Mouse (Mus musculus) forebrain, postnatal 0 days (tissue): ENCODE measurements around the gene Adap2. TPM values are rescaled to one million over a fixed set of nuclear protein-coding genes. Genes with fewer than 3 reads are reported as not detected.
"Not testable (repeated sequence)": the region's sequence is repeated elsewhere in the genome, so short reads cannot be mapped to it uniquely, and the experiment has no call there.

Experiments used
- ATAC-seq: fragments of 200-750 bp; cut with Nextera tagmentation; 2 replicates; pipeline ENCODE4 v1.8.0; 2017; ENCODE audit warnings: mild to moderate bottlenecking, moderate library complexity
- DNase-seq: peaks from one replicate; pipeline ENCODE4 v3.0.0-alpha.2; 2015
- H3K27ac ChIP-seq: fragments of 300-500 bp; sonication (generic); 2 replicates; pipeline ENCODE4 v1.5.1; 2014; ENCODE audit warnings: low read depth, mild to moderate bottlenecking, antibody characterized with exemption, low read length, moderate library complexity, mixed read lengths
- H3K27me3 ChIP-seq: fragments of 300-500 bp; sonication (generic); 2 replicates; pipeline ENCODE4 v1.6.1; 2014; ENCODE audit warnings: mild to moderate bottlenecking, low read length, mixed read lengths; ENCODE audit not compliant: insufficient read depth
- H3K36me3 ChIP-seq: fragments of 300-500 bp; sonication (generic); 2 replicates; pipeline ENCODE4 v1.6.1; 2014; ENCODE audit warnings: mild to moderate bottlenecking, moderate library complexity; ENCODE audit not compliant: insufficient read depth
- H3K4me1 ChIP-seq: fragments of 300-500 bp; sonication (generic); 2 replicates; pipeline ENCODE4 v1.6.1; 2014; ENCODE audit warnings: antibody characterized with exemption; ENCODE audit not compliant: insufficient read depth
- H3K4me2 ChIP-seq: fragments of 300-500 bp; sonication (generic); 2 replicates; pipeline ENCODE4 v1.6.1; 2014; ENCODE audit warnings: low read depth, mild to moderate bottlenecking, moderate library complexity
- H3K4me3 ChIP-seq: fragments of 300-500 bp; sonication (generic); 2 replicates; pipeline ENCODE4 v1.5.1; 2014; ENCODE audit warnings: low read depth, low read length, mixed read lengths
- H3K9ac ChIP-seq: fragments of 300-500 bp; sonication (generic); 2 replicates; pipeline ENCODE4 v1.6.1; 2014; ENCODE audit warnings: mild to moderate bottlenecking
- H3K9me3 ChIP-seq: fragments of 300-500 bp; sonication (generic); 2 replicates; pipeline ENCODE4 v1.6.1; 2016; ENCODE audit warnings: low read length
- CTCF ChIP-seq: sonication (generic); IDR thresholded peaks from 2 replicates; pipeline ENCODE4 v1.5.1; 2016; ENCODE audit warnings: antibody characterized with exemption, control low read depth, low read depth
- WGBS: fragments of 180-500 bp; shearing (Covaris S2); extraction: QIAGEN DNeasy Blood & Tissue Kit; methylation state at CpG from one replicate; pipeline ENCODE4 v1.1.7; 2014; 5-methylcytosine and 5-hydroxymethylcytosine counted together
- polyA plus RNA-seq: library from polyadenylated mRNA; unstranded; fragments of >200 nt; fragmentation: Nextera tagmentation; extraction: Ambion mirVana; gene quantifications from 2 replicates; pipeline ENCODE4 v1.2.1, GENCODE M21; 2015
- total RNA-seq: library from RNA; depleted of rRNA; stranded (reverse); fragments of >200 nt; gene quantifications from 2 replicates; pipeline ENCODE4 v1.2.3, GENCODE M21; 2014

Gene Adap2
- total and polyA plus RNA-seq, 2 experiments from 2014 or later, result 3.2 to 4.4 TPM

- H3K9ac ChIP-seq, result no peak overlapping the region
- ATAC-seq (no peak), DNase-seq (no peak)
- TF ChIP-seq CTCF, result no peak
- H3K4me1 ChIP-seq, result 0 out of 2 replicates have a peak, but pooled peaks cover 4% of the 10 kb centered on the region
- no peak overlapping the region for H3K4me3 ChIP-seq
- peaks cover 18% of the 10 kb centered on the region for H3K36me3 ChIP-seq
- no peaks in the 10 kb centered on the region for H3K27me3 ChIP-seq
- 93% methylated on average over 5 of the region's 5 CpGs for WGBS
- H3K27ac ChIP-seq, result no peak overlapping the region
- H3K4me2 ChIP-seq, result no peak overlapping the region
- H3K9me3 ChIP-seq, result no peaks in the 10 kb centered on the region
These were observed 16.1 kb upstream of the Adap2 start for GRCm38 (mm10) chr11:80137773-80138172.

DNA sequence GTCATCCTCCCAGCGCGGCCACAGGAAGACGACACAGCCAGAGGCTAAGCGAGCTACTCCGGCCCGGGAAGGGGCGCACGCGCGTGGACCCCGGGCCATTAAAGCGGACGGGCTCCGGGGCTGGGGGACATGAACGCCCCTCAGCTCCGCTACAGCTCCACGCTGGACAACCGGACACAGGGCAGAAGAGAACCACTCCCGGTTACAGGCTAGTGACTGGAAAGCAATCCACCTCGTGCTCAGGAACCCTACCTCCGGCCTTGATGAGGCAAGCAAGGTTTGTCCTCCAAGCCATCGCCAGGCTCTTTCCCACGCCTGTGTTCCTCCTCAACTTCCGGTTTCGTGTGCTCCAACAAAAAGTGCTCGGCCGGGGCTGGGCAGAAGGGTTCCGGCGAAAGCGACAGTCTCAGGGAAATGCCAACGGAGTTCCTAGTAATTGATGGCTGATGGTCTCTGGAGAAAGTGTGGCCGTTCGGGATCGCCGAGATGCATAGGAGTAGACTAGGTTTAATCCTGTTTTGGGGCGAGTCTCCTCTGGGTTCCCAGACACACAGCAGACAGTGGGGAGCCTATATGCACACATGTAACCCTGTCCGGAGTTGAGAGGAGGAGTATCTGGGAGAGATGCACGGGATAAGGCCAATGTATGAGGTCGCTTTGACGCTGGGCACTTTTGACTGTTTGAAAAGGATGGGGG, 11.9 kb upstream of the Adap2 start, which contains the start of gene Tefm:
Tefm (minus strand) TSS at position 351 of the 697 bp plus-strand sequence.
- Histone ChIP-seq H3K9ac (peak within 1 kb of the TSS; percentile 87), H3K4me3 (peak within 1 kb of the TSS; percentile 79), H3K4me1 (0 out of 2 replicates have a peak, but pooled peaks cover 8% of the 10 kb centered on the region), H3K27me3 (no peaks in the 10 kb centered on the region), H3K27ac (peak within 1 kb of the TSS; percentile 88), H3K9me3 (no peaks in the 10 kb centered on the region), H3K4me2 (peak within 1 kb of the TSS; percentile 70), H3K36me3 (peaks cover 6% of the 10 kb centered on the region; the same call in 1 of the 2 replicates)
- WGBS, result under 1% methylated on average over 40 of the region's 40 CpGs
- ATAC-seq (peak; percentile 97), DNase-seq (peak; percentile 92)
- TF ChIP-seq CTCF, result no peak

- Histone ChIP-seq H3K9ac (0 out of 2 replicates have a peak overlapping the region, but pooled peaks have one; percentile 87), H3K9me3 (no peaks in the 10 kb centered on the region), H3K27ac (0 out of 2 replicates have a peak overlapping the region, but pooled peaks have one; percentile 88), H3K36me3 (peaks cover 6% of the 10 kb centered on the region; the same call in 1 of the 2 replicates), H3K27me3 (no peaks in the 10 kb centered on the region), H3K4me2 (peak overlapping the region; percentile 70), H3K4me3 (peak overlapping the region; percentile 79), H3K4me1 (0 out of 2 replicates have a peak, but pooled peaks cover 8% of the 10 kb centered on the region)
- no peak for ATAC-seq
- no peak for DNase-seq
- no peak for TF ChIP-seq CTCF
- 42% methylated on average over 8 of the region's 8 CpGs for WGBS
These were observed 11.0 kb upstream of the Adap2 start for GRCm38 (mm10) chr11:80142872-80143271.

DNA sequence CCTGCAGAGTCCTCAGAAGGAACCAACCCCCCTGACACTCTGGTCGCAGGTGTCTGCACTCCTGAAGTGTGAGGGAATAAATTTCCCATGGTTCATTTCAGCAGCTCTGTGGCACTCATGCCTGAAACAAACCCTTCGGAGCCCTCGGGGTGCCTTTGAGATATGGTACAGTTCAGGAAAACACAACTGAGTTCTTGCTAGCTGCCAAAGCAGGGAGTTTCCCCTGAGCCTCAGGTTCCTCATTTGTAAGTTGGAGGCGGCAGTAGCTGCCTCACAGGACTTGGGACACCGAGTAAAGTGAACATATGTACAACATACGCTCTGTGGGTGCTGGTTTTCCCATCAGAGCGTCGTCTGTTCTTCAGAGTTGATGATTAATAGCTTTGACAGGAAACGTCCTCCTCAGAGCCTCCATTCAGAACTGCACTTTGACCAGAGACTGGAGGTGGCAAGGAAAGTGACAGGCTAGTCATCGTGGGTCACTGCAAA, 8.1 kb upstream of the Adap2 start:
- Histone ChIP-seq H3K27ac (no peak overlapping the region), H3K27me3 (no peaks in the 10 kb centered on the region), H3K4me2 (no peak overlapping the region), H3K36me3 (no peaks in the 10 kb centered on the region), H3K4me3 (no peak overlapping the region), H3K4me1 (0 out of 2 replicates have a peak, but pooled peaks cover 8% of the 10 kb centered on the region), H3K9ac (no peak overlapping the region), H3K9me3 (no peaks in the 10 kb centered on the region)
- TF ChIP-seq CTCF, result no peak
- no peak for ATAC-seq
- 72% methylated on average over 10 of the region's 10 CpGs for WGBS
- DNase-seq, result no peak

- Histone ChIP-seq H3K4me3 (no peak overlapping the region), H3K27ac (no peak overlapping the region), H3K4me2 (no peak overlapping the region), H3K9me3 (no peaks in the 10 kb centered on the region), H3K36me3 (no peaks in the 10 kb centered on the region), H3K9ac (no peak overlapping the region), H3K4me1 (0 out of 2 replicates have a peak, but pooled peaks cover 4% of the 10 kb centered on the region), H3K27me3 (0 out of 2 replicates have a peak, but pooled peaks cover 5% of the 10 kb centered on the region)
- ATAC-seq, result no peak
- no peak for TF ChIP-seq CTCF
- WGBS, result 75% methylated on average over 6 of the region's 6 CpGs
- DNase-seq, result no peak
These were observed 6.2 kb upstream of the Adap2 start for GRCm38 (mm10) chr11:80147748-80148147.

- Histone ChIP-seq H3K9me3 (no peaks in the 10 kb centered on the region), H3K4me1 (no peaks in the 10 kb centered on the region), H3K27ac (no peak overlapping the region), H3K36me3 (no peaks in the 10 kb centered on the region), H3K4me3 (no peak overlapping the region), H3K9ac (no peak overlapping the region), H3K4me2 (no peak overlapping the region), H3K27me3 (0 out of 2 replicates have a peak, but pooled peaks cover 7% of the 10 kb centered on the region)
- TF ChIP-seq CTCF, result no peak
- DNase-seq (no peak), ATAC-seq (no peak)
- WGBS, result 55% methylated on average over 1 of the region's 1 CpGs
These were observed 5.6 kb upstream of the Adap2 start for GRCm38 (mm10) chr11:80148313-80148712.

DNA sequence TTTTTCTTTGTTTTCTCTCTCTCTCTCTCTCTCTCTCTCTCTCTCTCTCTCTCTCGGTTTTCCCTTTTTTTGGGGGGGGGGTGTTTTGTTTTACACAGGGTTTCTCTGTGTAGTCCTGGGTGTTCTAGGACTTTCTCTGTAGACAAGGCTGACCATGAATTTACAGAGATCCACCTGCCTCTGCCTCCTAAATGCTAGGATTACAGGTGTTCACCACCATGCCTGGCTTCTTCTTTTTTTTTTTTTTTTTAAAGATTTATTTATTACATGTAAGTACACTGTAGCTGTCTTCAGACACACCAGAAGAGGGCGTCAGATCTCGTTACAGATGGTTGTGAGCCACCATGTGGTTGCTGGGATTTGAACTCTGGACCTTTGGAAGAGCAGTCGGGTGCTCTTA, 4.9 kb upstream of the Adap2 start:
- not testable (repeated sequence) for H3K4me3 ChIP-seq, H3K36me3 ChIP-seq, H3K4me1 ChIP-seq, H3K27ac ChIP-seq, H3K4me2 ChIP-seq, H3K9me3 ChIP-seq, DNase-seq, H3K9ac ChIP-seq, ATAC-seq
- WGBS, result 33% methylated on average over 1 of the region's 4 CpGs
- peaks cover 13% of the 10 kb centered on the region for H3K27me3 ChIP-seq
